Mouse (Mus musculus) gastrocnemius, postnatal 36 days (tissue): ENCODE measurements around the gene Gm10128. TPM values are rescaled to one million over a fixed set of nuclear protein-coding genes. Genes with fewer than 3 reads are reported as not detected.
"Not testable (repeated sequence)": the region's sequence is repeated elsewhere in the genome, so short reads cannot be mapped to it uniquely, and the experiment has no call there.

Experiments
- DNase-seq, 2 experiments: peaks; one replicate each; pipeline ENCODE4 v3.0.0; 2022
- intact Hi-C: fragments of 180-260 bp; cut with DNase I; formaldehyde crosslinking; loops from one replicate; pipeline ENCODE4 v1.15.1; 2025
- long read RNA-seq, 2 experiments: library from polyadenylated mRNA; stranded (forward); transcript quantifications; one replicate each; pipeline ENCODE4 v2.0.0; 2021
- total RNA-seq, 2 experiments: library from RNA; stranded (reverse); gene quantifications; 2 replicates each; pipeline ENCODE4 v1.2.3; 2021

Gm10128 gene
- total RNA-seq: not detected
- long read RNA-seq, experiment 1: 0 reads
- long read RNA-seq, experiment 2: 0 reads

GRCm38 (mm10) chr14:7643872-7644271 lies at the start of gene Gm10128:
Gm10128 (minus strand) TSS chr14:7643972.
- DNase-seq, intact Hi-C loops: not testable (repeated sequence)

GRCm38 (mm10) chr14:7681170-7681569 lies 37.4 kb upstream of the Gm10128 start:
- intact Hi-C loops, DNase-seq: not testable (repeated sequence)

- intact Hi-C loops: loop anchor here (10.0 kb wide), 1 partner anchor 82 kb away; no protein-coding TSS in a partner anchor
- DNase-seq: not testable (repeated sequence)
Measured at GRCm38 (mm10) chr14:7662491-7662890, 18.7 kb upstream of the Gm10128 start.

- intact Hi-C loops, DNase-seq: not testable (repeated sequence)
Measured at GRCm38 (mm10) chr14:7658101-7659074, 14.6 kb upstream of the Gm10128 start.

- DNase-seq, intact Hi-C loops: not testable (repeated sequence)
Measured at GRCm38 (mm10) chr14:7657456-7657855, 13.7 kb upstream of the Gm10128 start.

GRCm38 (mm10) chr14:7595492-7595891 lies 48.3 kb downstream of the Gm10128 start, which contains the start of gene Gm10338:
Gm10338 (minus strand) TSS chr14:7595592.
- intact Hi-C loops, DNase-seq: not testable (repeated sequence)

Other genes with a start within 250 kb of the Gm10128 start
- not detected for gene Gm3755, start 193.1 kb downstream of the Gm10128 start, total RNA-seq
- not detected for gene Gm3752, start 160.2 kb downstream of the Gm10128 start, total RNA-seq
- under 1 TPM; 0.30 to 0.61 TPM for gene Gm3558, start 75.4 kb downstream of the Gm10128 start, total RNA-seq
- gene Gm10338, start 48.4 kb downstream of the Gm10128 start, total RNA-seq: not detected
- not detected for gene Gm26661, start 147.6 kb upstream of the Gm10128 start, total RNA-seq
- 1 to 10 TPM; 6.7 to 7.2 TPM for gene Flnb, start 174.0 kb upstream of the Gm10128 start, total RNA-seq